Mouse (Mus musculus): ENCODE measurements around the gene Ripor3. TPM values are rescaled to one million over a fixed set of nuclear protein-coding genes. Genes with fewer than 3 reads are reported as not detected.
A peak's percentile ranks its signal among the peaks of the same experiment; 100 is the strongest.

Ripor3 gene
- polyA plus RNA-seq, 1 experiment from 2014 or later, result 0.67 TPM

DNA sequence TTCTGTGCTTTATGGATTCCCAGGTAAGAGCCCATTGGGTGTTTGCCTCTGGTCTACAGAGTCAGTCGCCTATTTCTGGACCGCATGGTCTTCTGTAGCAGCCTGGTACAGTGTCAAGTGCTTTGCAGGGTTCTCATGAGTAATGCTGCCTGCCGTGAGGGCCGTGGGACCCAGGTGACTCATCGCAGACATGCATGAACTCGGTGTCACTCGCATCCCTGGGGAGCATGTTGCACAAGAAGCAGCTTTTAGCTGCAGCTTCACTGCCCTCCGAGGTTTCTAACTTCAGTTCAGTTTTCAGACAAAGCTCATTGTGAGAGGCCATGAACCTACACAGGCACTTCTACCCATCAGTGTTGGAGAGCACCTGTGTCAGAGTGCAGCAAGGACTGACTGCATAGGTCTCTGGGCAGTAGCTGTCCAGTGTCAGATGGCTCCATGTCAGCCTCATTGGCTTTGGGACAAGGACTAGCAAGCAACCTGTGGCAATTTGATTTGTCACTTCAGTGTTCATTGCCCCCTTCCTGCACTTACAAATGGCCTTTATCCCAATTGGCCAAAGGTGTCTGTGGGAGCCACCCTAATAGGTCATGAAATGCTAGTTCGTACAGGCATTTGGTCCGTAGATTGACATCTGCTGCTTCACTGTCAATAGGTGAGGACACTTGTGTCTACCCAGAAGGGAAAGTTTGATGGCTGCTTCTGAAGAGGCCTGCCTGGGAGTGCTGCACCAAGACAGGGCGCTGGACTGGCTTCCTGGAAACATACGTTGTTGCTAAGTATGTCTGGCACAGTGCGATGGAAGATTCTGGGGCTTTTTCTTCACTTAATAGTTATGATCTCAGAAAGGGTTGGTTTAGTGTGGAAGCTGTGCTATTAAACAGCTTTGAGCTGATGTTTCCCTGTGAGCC is 58.9 kb downstream of the Ripor3 start:
- no peaks in the 10 kb centered on the region for H3K9me3 ChIP-seq

DNA sequence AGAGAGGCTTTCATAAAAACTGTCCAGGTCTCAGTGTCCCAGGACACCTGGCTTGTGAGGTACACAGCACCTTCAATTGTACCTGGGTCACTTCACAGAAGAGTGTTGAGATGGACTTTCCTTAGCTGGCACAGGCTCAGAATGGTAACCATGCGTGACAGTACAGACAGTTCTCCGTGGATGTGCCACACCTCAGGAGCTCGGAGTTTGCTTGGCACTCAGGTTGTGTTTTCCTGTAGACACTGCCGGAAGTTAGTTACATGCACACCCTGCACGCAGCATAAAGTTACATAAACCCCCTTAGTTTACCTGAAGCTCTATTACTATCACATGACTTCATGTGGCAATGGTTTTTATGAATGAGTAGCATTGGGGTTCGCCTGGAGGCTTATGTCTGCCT is 59.7 kb downstream of the Ripor3 start:
- H3K27me3 ChIP-seq (replicated peaks), result no peaks in the 10 kb centered on the region
- 89% methylated on average over 6 of the region's 6 CpGs for WGBS
- H3K4me3 ChIP-seq, result no peak overlapping the region
- H3K36me3 ChIP-seq, result 0 out of 2 replicates have a peak, but pooled peaks cover 4% of the 10 kb centered on the region
- no peak for ATAC-seq (ENCODE audit: extremely low read depth, insufficient number of reproducible peaks, low FRiP score, low TSS enrichment)
- no peak overlapping the region for H3K9ac ChIP-seq
- no peak overlapping the region for H3K4me2 ChIP-seq
- no peak overlapping the region for H3K27ac ChIP-seq (replicated peaks)
- H3K9me3 ChIP-seq, result no peaks in the 10 kb centered on the region
- peaks cover 73% of the 10 kb centered on the region for H3K4me1 ChIP-seq

More for the DNA sequence above, 58.9 kb downstream of the Ripor3 start:
- no peak overlapping the region for H3K27ac ChIP-seq (replicated peaks)
- peaks cover 72% of the 10 kb centered on the region for H3K4me1 ChIP-seq
- H3K27me3 ChIP-seq (replicated peaks), result no peaks in the 10 kb centered on the region
- ATAC-seq (ENCODE audit: extremely low read depth, insufficient number of reproducible peaks, low FRiP score, low TSS enrichment), result no peak
- H3K4me3 ChIP-seq, result no peak overlapping the region
- WGBS, result 72% methylated on average over 13 of the region's 13 CpGs
- H3K9ac ChIP-seq, result no peak overlapping the region
- H3K36me3 ChIP-seq, result 0 out of 2 replicates have a peak, but pooled peaks cover 4% of the 10 kb centered on the region
- H3K4me2 ChIP-seq, result no peak overlapping the region

DNA sequence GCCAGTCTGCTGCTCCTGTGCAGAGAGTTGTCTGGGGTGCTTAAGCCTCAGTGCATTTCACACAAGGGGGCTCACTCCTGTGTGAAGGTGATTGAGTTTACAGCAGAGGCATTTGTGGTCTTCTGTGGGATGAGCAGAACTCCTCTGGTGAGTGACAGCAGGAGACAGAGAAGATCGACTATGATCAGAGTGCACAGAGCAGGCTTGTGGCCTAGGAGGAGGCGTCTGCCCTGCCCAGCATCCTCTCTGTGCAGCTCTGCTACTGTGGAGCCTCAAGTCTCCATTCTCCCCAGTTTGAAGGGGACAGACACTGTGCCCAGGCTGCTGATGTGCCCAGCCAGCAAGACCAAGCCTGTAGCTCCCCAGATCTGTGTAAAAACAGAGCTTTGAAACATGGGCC is 60.6 kb downstream of the Ripor3 start:
- Histone ChIP-seq H3K9ac (peak overlapping the region; percentile 47; the same call in 1 of the 2 replicates), H3K27me3 (replicated peaks) (no peaks in the 10 kb centered on the region), H3K4me3 (no peak overlapping the region), H3K36me3 (0 out of 2 replicates have a peak, but pooled peaks cover 3% of the 10 kb centered on the region), H3K4me2 (no peak overlapping the region), H3K27ac (replicated peaks) (peak overlapping the region; percentile 59), H3K4me1 (peaks cover 74% of the 10 kb centered on the region), H3K9me3 (no peaks in the 10 kb centered on the region)
- ATAC-seq (ENCODE audit: extremely low read depth, insufficient number of reproducible peaks, low FRiP score, low TSS enrichment), result no peak
- 60% methylated on average over 2 of the region's 2 CpGs for whole genome bisulfite sequencing

DNA sequence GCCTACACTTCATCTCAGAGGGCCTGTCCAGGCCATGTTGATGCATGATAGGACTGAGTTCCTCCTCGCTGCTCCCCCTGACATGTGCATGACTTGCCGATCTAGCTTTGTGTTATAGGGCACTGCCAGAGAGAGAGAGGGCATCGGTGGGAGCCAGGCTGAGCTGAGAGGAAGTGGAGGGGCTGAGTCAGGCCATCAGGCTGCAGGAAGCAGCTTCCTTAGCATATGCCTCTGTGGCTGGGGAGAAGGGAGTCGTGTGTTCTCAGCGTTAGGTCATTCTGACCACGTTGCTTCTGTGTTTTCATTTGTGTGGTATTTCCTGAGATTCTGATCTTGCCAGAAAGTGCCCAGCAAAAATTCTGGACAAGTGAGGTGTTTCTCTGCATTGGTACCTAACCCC is 61.2 kb downstream of the Ripor3 start:
- Histone ChIP-seq H3K4me1 (peaks cover 77% of the 10 kb centered on the region), H3K4me2 (no peak overlapping the region), H3K27me3 (replicated peaks) (no peaks in the 10 kb centered on the region), H3K9me3 (no peaks in the 10 kb centered on the region), H3K4me3 (no peak overlapping the region), H3K36me3 (no peaks in the 10 kb centered on the region), H3K27ac (replicated peaks) (peak overlapping the region; percentile 59), H3K9ac (peak overlapping the region; percentile 47; the same call in 1 of the 2 replicates)
- ATAC-seq (ENCODE audit: extremely low read depth, insufficient number of reproducible peaks, low FRiP score, low TSS enrichment), result no peak
- WGBS, result 45% methylated on average over 6 of the region's 6 CpGs

DNA sequence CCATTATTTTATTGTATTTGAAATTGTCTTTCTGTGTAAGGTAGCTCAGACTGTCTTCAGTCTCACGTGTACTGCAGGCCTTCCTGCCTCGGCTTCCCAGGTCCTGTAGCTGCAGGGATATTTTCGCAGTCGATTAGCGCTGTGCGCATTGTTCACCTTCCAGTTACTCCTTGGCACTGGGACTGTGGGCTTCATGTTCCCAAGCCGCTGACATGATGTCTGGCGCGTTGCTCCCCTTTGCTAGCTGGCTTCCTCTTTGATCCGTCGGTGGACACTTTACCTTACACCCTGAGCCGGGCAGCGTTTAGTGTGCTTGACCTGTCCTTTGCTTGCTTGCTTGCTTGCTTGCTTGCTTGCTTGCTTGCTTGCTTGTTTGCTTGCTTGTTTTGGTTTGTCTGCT is 61.9 kb downstream of the Ripor3 start:
- Histone ChIP-seq H3K27me3 (replicated peaks) (no peaks in the 10 kb centered on the region), H3K36me3 (no peaks in the 10 kb centered on the region), H3K4me2 (no peak overlapping the region), H3K4me3 (no peak overlapping the region), H3K9me3 (no peaks in the 10 kb centered on the region), H3K4me1 (peaks cover 80% of the 10 kb centered on the region), H3K27ac (replicated peaks) (peak overlapping the region; percentile 59), H3K9ac (peak overlapping the region; percentile 47)
- no peak for ATAC-seq (ENCODE audit: extremely low read depth, insufficient number of reproducible peaks, low FRiP score, low TSS enrichment)
- 70% methylated on average over 13 of the region's 13 CpGs for WGBS

DNA sequence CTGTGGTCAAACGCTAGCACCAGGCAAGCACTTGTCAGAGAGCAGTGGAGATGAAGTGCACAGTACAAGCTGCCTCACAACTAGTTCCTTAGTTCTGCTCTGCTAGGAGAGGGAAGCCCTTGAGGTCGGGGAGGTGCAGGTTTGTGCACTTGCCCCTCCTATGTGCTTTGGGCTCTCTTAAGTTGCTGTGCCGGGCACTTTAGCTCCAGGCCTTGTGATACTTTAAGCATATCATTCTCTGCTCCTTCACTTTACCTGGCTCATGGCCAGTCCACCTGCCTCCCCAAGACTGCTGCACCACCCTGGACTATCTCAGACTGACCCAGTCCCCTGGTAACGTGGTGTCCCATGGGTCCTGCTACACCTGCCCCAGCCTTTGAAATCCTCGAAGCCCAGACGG is 62.4 kb downstream of the Ripor3 start:
- H3K4me2 ChIP-seq, result no peak overlapping the region
- WGBS, result 73% methylated on average over 6 of the region's 6 CpGs
- H3K4me3 ChIP-seq, result no peak overlapping the region
- no peaks in the 10 kb centered on the region for H3K9me3 ChIP-seq
- H3K27ac ChIP-seq (replicated peaks), result peak overlapping the region; percentile 59
- H3K36me3 ChIP-seq, result no peaks in the 10 kb centered on the region
- peaks cover 84% of the 10 kb centered on the region for H3K4me1 ChIP-seq
- no peak for ATAC-seq (ENCODE audit: extremely low read depth, insufficient number of reproducible peaks, low FRiP score, low TSS enrichment)
- peak overlapping the region; percentile 47; the same call in 1 of the 2 replicates for H3K9ac ChIP-seq
- no peaks in the 10 kb centered on the region for H3K27me3 ChIP-seq (replicated peaks)

DNA sequence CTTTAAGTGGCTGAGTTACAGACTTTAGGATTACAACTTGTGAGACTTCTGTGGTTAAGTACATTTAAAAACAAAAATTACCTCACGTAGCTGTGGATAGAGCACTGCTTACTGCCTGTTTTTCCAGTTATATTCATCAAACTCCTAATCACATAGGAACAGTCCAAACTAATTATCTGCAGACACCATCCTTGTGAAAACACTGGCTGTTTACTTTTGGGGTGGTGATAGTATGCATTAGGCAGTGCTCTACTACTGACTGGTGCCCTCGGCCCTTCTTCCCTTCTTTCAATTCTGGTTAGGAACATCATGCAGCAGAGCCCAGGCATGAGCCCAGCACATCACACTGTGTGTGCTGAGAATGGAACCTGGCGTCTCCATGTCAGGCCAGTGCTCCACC is 63.2 kb downstream of the Ripor3 start:
- Histone ChIP-seq H3K4me3 (no peak overlapping the region), H3K4me2 (no peak overlapping the region), H3K27me3 (replicated peaks) (no peaks in the 10 kb centered on the region), H3K36me3 (no peaks in the 10 kb centered on the region), H3K27ac (replicated peaks) (no peak overlapping the region), H3K9ac (no peak overlapping the region), H3K9me3 (no peaks in the 10 kb centered on the region), H3K4me1 (peaks cover 91% of the 10 kb centered on the region)
- ATAC-seq (ENCODE audit: extremely low read depth, insufficient number of reproducible peaks, low FRiP score, low TSS enrichment), result no peak
- WGBS, result 59% methylated on average over 3 of the region's 3 CpGs

DNA sequence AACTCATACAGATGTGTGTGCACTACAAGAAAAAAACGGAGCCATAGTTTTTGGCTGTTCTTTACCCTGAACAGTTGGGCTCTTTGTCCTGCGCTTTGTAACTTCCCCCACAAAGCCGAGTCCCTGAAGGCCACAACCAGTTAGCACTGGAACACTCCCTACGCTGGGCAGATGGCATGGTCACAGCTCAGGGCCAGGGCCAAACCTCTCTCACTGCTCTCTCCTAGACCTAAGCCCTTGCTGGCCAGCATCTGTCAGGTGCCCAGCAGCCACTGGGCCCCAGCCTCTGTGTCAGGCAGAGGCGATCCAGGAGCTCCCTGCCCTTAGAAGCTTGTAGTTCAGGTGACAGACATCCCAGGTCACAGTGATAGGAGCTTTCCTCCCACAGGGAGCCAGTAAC is 65.0 kb downstream of the Ripor3 start:
- Histone ChIP-seq H3K9ac (peak overlapping the region; percentile 47; the same call in 1 of the 2 replicates), H3K4me2 (no peak overlapping the region), H3K27ac (replicated peaks) (no peak overlapping the region), H3K4me3 (no peak overlapping the region), H3K27me3 (replicated peaks) (no peaks in the 10 kb centered on the region), H3K36me3 (no peaks in the 10 kb centered on the region), H3K9me3 (no peaks in the 10 kb centered on the region), H3K4me1 (peaks cover 96% of the 10 kb centered on the region)
- ATAC-seq (ENCODE audit: extremely low read depth, insufficient number of reproducible peaks, low FRiP score, low TSS enrichment), result no peak
- WGBS, result 74% methylated on average over 5 of the region's 5 CpGs

DNA sequence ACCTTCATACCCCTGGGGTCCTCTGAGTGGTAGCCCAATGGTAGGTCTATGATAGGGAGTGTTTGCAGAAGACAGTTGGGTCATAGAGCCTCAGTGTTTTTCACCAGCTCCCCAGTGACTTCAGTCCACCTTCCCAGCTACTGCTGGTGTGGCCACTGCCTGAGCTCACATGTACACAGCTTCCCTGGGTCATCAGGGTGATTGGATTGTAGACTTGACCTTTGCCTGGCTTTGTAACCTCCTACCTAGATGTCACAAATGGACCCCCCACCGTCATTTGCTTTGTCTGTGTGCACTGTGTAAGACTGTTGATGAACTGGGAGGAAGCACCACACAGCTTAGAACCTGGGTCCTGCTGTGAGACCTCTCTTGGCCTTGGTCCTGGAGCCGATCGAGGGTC is 66.2 kb downstream of the Ripor3 start:
- ATAC-seq (ENCODE audit: extremely low read depth, insufficient number of reproducible peaks, low FRiP score, low TSS enrichment), result no peak
- Histone ChIP-seq H3K9me3 (no peaks in the 10 kb centered on the region), H3K4me1 (peaks cover 97% of the 10 kb centered on the region), H3K9ac (no peak overlapping the region), H3K4me3 (no peak overlapping the region), H3K27me3 (replicated peaks) (no peaks in the 10 kb centered on the region), H3K27ac (replicated peaks) (no peak overlapping the region), H3K36me3 (no peaks in the 10 kb centered on the region), H3K4me2 (no peak overlapping the region)
- WGBS, result 89% methylated on average over 3 of the region's 3 CpGs

DNA sequence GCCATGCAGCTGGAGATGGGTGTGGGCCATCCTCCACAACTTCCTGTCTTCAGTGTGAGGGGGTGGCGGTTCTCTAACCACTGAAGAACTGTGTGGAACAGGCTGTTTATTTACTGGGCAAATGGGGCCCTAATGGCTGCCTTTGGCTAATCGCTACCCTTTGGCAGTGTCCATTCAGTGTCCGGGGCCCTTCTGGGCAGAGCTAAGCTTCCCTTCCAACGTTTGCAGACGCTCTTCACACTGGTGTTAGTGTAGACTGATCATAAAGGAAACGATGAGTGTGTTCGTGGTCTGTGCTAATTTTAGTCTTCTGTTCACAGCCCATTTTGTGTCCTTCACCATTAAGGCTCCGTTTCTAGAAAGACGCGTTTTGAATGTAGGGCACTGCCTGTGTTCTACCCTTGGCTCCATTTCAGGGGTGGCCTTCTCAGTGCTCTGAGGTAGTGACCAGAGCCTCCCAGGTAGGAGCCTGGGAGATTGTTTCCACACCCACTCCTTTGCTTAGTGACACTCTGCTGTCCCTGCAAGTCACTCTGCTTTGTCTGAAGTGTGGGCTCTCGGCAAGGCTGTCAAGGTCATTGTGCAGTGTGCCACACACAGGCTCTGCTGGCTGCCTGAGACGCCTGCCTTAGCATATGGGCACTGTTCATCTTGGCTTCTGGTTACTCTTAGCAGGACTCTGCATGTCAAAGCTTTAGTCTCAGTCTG is 67.3 kb downstream of the Ripor3 start:
- H3K4me3 ChIP-seq, result no peak overlapping the region
- H3K4me1 ChIP-seq, result peaks cover 95% of the 10 kb centered on the region
- 45% methylated on average over 12 of the region's 12 CpGs for WGBS
- peak overlapping the region; percentile 86 for H3K27ac ChIP-seq (replicated peaks)
- H3K9me3 ChIP-seq, result no peaks in the 10 kb centered on the region
- no peaks in the 10 kb centered on the region for H3K36me3 ChIP-seq
- peak overlapping the region; percentile 50 for H3K4me2 ChIP-seq
- H3K27me3 ChIP-seq (replicated peaks), result no peaks in the 10 kb centered on the region
- no peak for ATAC-seq (ENCODE audit: extremely low read depth, insufficient number of reproducible peaks, low FRiP score, low TSS enrichment)
- peak overlapping the region; percentile 41 for H3K9ac ChIP-seq

DNA sequence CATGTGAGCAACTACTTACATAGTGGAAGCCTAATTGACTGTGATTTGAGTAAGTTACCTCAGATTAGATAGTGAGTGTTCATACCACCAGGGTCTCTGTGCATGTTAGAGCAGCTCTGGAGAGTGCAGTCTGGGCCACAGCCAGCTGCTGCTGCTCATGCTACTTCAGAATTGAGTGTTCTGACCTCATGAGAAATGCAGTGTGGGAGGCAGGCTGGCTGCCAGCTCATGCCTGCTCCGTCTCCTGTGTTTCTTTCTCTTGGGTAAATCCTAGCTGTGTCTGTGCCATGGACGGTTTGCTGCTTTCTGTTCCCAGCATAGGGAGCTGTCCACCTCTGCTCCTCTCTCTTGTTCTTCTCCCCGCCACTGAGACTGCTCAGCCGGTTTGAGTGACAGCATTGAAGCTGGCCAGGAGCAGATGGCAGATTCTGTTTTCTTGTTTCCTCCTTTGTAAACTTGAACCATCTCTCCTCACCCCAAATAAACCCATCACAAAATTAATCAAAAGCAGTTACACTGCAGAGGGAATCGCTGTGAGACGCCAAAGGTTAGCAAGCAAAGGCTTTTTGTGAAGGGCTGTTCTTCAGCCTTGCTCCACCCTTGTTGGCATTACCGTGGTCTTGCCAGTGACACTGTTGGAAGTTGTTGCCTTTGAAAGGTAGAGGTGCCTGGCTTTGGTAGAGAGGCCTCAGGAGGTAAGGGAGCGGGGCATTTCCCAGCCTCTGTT is 68.1 kb downstream of the Ripor3 start:
- Histone ChIP-seq H3K27me3 (replicated peaks) (no peaks in the 10 kb centered on the region), H3K27ac (replicated peaks) (peak overlapping the region; percentile 86), H3K4me2 (peak overlapping the region; percentile 50), H3K36me3 (peaks cover 1% of the 10 kb centered on the region; the same call in 1 of the 2 replicates), H3K4me3 (peak overlapping the region; percentile 19; the same call in 1 of the 2 replicates), H3K9me3 (no peaks in the 10 kb centered on the region), H3K9ac (peak overlapping the region; percentile 42), H3K4me1 (peaks cover 89% of the 10 kb centered on the region)
- peak; percentile 56; the same call in 1 of the 2 replicates for ATAC-seq (ENCODE audit: extremely low read depth, insufficient number of reproducible peaks, low FRiP score, low TSS enrichment)
- WGBS, result 37% methylated on average over 8 of the region's 8 CpGs
